Mouse (Mus musculus): Measurements from ENCODE around the gene 2310057M21Rik. TPM values are rescaled to one million over a fixed set of nuclear protein-coding genes. Genes with fewer than 3 reads are reported as not detected.

Gene 2310057M21Rik
- total and polyA plus RNA-seq, 3 experiments, result 6.2 to 17.1 (median 9.7) TPM

DNA sequence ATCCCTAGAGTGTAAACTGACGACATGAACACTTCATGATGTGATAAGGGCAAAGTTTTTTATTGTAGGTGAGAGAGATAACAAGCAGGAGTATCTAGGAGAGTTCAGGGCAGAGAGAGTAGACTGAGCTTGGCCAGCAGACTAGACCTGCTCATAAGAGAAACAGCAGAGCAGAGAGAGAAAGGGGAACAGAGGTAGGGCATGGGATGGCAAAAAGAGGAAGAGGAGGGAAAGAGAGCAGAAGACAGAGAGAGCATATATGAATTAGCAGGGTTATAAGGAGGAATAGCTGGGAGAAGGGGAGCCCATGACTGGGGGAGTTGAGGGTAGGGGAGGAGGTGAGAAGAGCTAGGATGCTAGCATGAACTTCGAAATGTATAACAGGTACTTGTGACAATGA lies 30.9 kb downstream of the 2310057M21Rik start:
- Histone ChIP-seq H3K36me3 (ENCODE audit: control insufficient read depth, insufficient read depth, low read length) (no peaks in the 10 kb centered on the region), H3K9ac (ENCODE audit: low read depth, low read length) (no peak overlapping the region), H3K4me3 (no peak overlapping the region), H3K27me3 (ENCODE audit: control insufficient read depth, insufficient read depth, low read length) (no peaks in the 10 kb centered on the region), H3K79me2 (replicated peaks; ENCODE audit: control insufficient read depth, insufficient read depth, low read length) (no peaks in the 10 kb centered on the region), H3K27ac (no peak overlapping the region), H3K4me1 (ENCODE audit: control insufficient read depth, insufficient read depth, low read length) (no peaks in the 10 kb centered on the region)
- DNase-seq, result no peak
- 48% methylated on average over 2 of the region's 2 CpGs for WGBS
- intact Hi-C loops (cut with DNase I), result no loop called here
- TF ChIP-seq EP300 (IDR thresholded peaks at IDR 0.05; ENCODE audit: insufficient read depth, low read depth, low read length) (no peak), CTCF (IDR thresholded peaks at IDR 0.05) (no peak), POLR2A (IDR thresholded peaks at IDR 0.05; ENCODE audit: insufficient read depth, low read depth, low read length) (no peak)

- intact Hi-C loops (cut with DNase I), result no loop called here
- Histone ChIP-seq H3K27ac (no peak within 1 kb of the TSS), H3K9ac (ENCODE audit: low read depth, low read length) (no peak within 1 kb of the TSS), H3K4me3 (no peak within 1 kb of the TSS), H3K27me3 (ENCODE audit: control insufficient read depth, insufficient read depth, low read length) (no peaks in the 10 kb centered on the region), H3K4me1 (ENCODE audit: control insufficient read depth, insufficient read depth, low read length) (no peaks in the 10 kb centered on the region), H3K36me3 (ENCODE audit: control insufficient read depth, insufficient read depth, low read length) (no peaks in the 10 kb centered on the region), H3K79me2 (replicated peaks; ENCODE audit: control insufficient read depth, insufficient read depth, low read length) (no peaks in the 10 kb centered on the region)
- 91% methylated on average over 5 of the region's 5 CpGs for WGBS
- TF ChIP-seq CTCF (IDR thresholded peaks at IDR 0.05) (no peak), EP300 (IDR thresholded peaks at IDR 0.05; ENCODE audit: insufficient read depth, low read depth, low read length) (no peak), POLR2A (IDR thresholded peaks at IDR 0.05; ENCODE audit: insufficient read depth, low read depth, low read length) (no peak)
- no peak for DNase-seq
Measured at GRCm38 (mm10) chr7:131329416-131329815, 33.1 kb downstream of the 2310057M21Rik start, which contains the start of gene Fam24b. TSS of gene Fam24b (minus strand) at chr7:131329516.

DNA sequence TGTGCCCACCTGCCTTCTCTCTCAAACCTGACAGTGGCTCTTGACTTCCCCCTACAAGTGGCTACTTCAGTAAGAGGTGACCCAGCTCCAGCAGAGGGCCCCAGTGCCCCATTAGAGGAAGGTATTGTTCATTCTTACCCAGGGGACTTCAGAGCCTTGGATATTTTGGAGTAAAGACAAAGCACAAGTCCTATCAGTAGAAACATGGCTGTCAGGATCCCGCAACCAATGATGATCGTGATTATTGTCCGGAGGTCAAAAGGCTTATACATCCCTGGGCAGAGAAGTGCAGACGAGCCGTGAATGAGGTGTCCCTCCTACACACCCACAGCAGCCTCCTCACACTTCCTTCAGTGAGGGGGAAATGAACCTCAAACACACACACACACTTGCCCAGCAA lies 35.5 kb downstream of the 2310057M21Rik start:
- 77% methylated on average over 5 of the region's 5 CpGs for WGBS
- intact Hi-C loops (cut with DNase I), result no loop called here

GRCm38 (mm10) chr7:131322192-131322591 lies 40.4 kb downstream of the 2310057M21Rik start, which contains the start of gene Cuzd1:
TSS of gene Cuzd1 (minus strand) at chr7:131322292.
- Histone ChIP-seq H3K9ac (ENCODE audit: low read depth, low read length) (no peak within 1 kb of the TSS), H3K4me1 (ENCODE audit: control insufficient read depth, insufficient read depth, low read length) (no peaks in the 10 kb centered on the region), H3K36me3 (ENCODE audit: control insufficient read depth, insufficient read depth, low read length) (no peaks in the 10 kb centered on the region), H3K27me3 (ENCODE audit: control insufficient read depth, insufficient read depth, low read length) (no peaks in the 10 kb centered on the region), H3K27ac (no peak within 1 kb of the TSS), H3K79me2 (replicated peaks; ENCODE audit: control insufficient read depth, insufficient read depth, low read length) (no peaks in the 10 kb centered on the region), H3K4me3 (no peak within 1 kb of the TSS)
- TF ChIP-seq POLR2A (IDR thresholded peaks at IDR 0.05; ENCODE audit: insufficient read depth, low read depth, low read length) (no peak), EP300 (IDR thresholded peaks at IDR 0.05; ENCODE audit: insufficient read depth, low read depth, low read length) (no peak), CTCF (IDR thresholded peaks at IDR 0.05) (no peak)
- intact Hi-C loops (cut with DNase I), result no loop called here
- WGBS, result 45% methylated on average over 2 of the region's 2 CpGs
- DNase-seq, result no peak

More for the DNA sequence above, 35.5 kb downstream of the 2310057M21Rik start:
- Histone ChIP-seq H3K36me3 (ENCODE audit: control insufficient read depth, insufficient read depth, low read length) (no peaks in the 10 kb centered on the region), H3K27me3 (ENCODE audit: control insufficient read depth, insufficient read depth, low read length) (no peaks in the 10 kb centered on the region), H3K4me1 (ENCODE audit: control insufficient read depth, insufficient read depth, low read length) (no peaks in the 10 kb centered on the region), H3K4me3 (no peak overlapping the region), H3K79me2 (replicated peaks; ENCODE audit: control insufficient read depth, insufficient read depth, low read length) (no peaks in the 10 kb centered on the region), H3K9ac (ENCODE audit: low read depth, low read length) (no peak overlapping the region), H3K27ac (no peak overlapping the region)
- no peak for TF ChIP-seq CTCF (IDR thresholded peaks at IDR 0.05)
- TF ChIP-seq POLR2A (IDR thresholded peaks at IDR 0.05; ENCODE audit: insufficient read depth, low read depth, low read length), result no peak
- no peak for TF ChIP-seq EP300 (IDR thresholded peaks at IDR 0.05; ENCODE audit: insufficient read depth, low read depth, low read length)
- DNase-seq, result no peak

DNA sequence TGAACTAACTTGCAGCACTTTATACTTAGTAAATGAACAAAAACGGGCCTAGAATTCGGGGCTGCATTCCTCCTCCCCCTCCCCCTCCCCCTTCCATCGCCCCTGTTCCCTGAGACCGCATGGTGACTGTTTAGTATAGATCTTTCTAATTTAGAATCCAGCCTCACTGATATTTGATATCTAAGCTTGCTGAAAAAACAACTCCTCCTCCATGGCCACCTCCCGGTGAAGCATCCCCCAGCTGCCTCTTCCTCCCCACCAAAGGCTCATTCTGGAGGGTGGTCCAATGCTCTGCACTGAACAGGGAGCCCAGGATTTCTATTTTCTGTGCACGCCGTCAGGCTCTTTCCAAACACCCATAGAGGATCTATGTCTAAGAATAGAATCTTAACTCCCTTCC lies 44.2 kb downstream of the 2310057M21Rik start:
- Histone ChIP-seq H3K4me1 (ENCODE audit: control insufficient read depth, insufficient read depth, low read length) (no peaks in the 10 kb centered on the region), H3K9ac (ENCODE audit: low read depth, low read length) (no peak overlapping the region), H3K4me3 (no peak overlapping the region), H3K27me3 (ENCODE audit: control insufficient read depth, insufficient read depth, low read length) (no peaks in the 10 kb centered on the region), H3K79me2 (replicated peaks; ENCODE audit: control insufficient read depth, insufficient read depth, low read length) (no peaks in the 10 kb centered on the region), H3K36me3 (ENCODE audit: control insufficient read depth, insufficient read depth, low read length) (no peaks in the 10 kb centered on the region), H3K27ac (no peak overlapping the region)
- intact Hi-C loops (cut with DNase I), result no loop called here
- no peak for DNase-seq
- 67% methylated on average over 5 of the region's 7 CpGs for WGBS
- no peak for TF ChIP-seq EP300 (IDR thresholded peaks at IDR 0.05; ENCODE audit: insufficient read depth, low read depth, low read length)

DNA sequence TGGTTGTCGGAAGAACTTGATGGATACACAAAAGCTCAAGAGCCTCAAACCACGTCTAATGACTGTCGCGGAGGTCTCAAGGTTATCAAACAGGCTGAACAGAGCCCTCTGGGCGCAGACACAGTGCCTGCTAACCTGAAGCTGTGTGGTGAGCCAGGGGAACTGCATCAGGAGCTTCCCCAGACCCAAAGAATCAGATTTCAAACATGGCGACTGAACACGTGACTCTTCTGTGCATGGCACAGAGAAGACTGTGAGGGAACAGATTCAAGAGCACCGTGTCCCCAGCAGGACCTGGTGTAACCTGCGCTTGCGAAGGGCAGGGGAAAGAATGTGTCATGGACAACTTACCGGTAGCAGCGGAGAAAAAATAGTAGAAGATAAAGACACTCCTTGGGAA lies 45.0 kb downstream of the 2310057M21Rik start:
- TF ChIP-seq POLR2A (IDR thresholded peaks at IDR 0.05; ENCODE audit: insufficient read depth, low read depth, low read length) (no peak), EP300 (IDR thresholded peaks at IDR 0.05; ENCODE audit: insufficient read depth, low read depth, low read length) (no peak), CTCF (IDR thresholded peaks at IDR 0.05) (no peak)
- no peaks in the 10 kb centered on the region for H3K79me2 ChIP-seq (replicated peaks; ENCODE audit: control insufficient read depth, insufficient read depth, low read length)
- WGBS, result 60% methylated on average over 12 of the region's 12 CpGs
- H3K4me3 ChIP-seq, result no peak overlapping the region
- H3K27me3 ChIP-seq (ENCODE audit: control insufficient read depth, insufficient read depth, low read length), result no peaks in the 10 kb centered on the region
- H3K4me1 ChIP-seq (ENCODE audit: control insufficient read depth, insufficient read depth, low read length), result no peaks in the 10 kb centered on the region
- intact Hi-C loops (cut with DNase I), result no loop called here
- DNase-seq, result no peak
- no peak overlapping the region for H3K9ac ChIP-seq (ENCODE audit: low read depth, low read length)
- no peaks in the 10 kb centered on the region for H3K36me3 ChIP-seq (ENCODE audit: control insufficient read depth, insufficient read depth, low read length)
- H3K27ac ChIP-seq, result no peak overlapping the region

Measured in heart, adult 2 months (tissue).